Mouse (Mus musculus) midbrain, embryonic 13.5 days (tissue): ENCODE data around the gene Tfpi. TPM values are rescaled to one million over a fixed set of nuclear protein-coding genes. Genes with fewer than 3 reads are reported as not detected.

ENCODE experiments used
- ATAC-seq: fragments of 200-750 bp; cut with Nextera tagmentation; 2 replicates; pipeline ENCODE4 v1.8.0; 2017; ENCODE audit warnings: mild to moderate bottlenecking, moderate TSS enrichment, moderate library complexity
- H3K27ac ChIP-seq: fragments of 300-500 bp; sonication (generic); 2 replicates; pipeline ENCODE4 v1.5.1; 2015; ENCODE audit warnings: inconsistent platforms, mild to moderate bottlenecking, moderate library complexity
- H3K27me3 ChIP-seq: fragments of 300-500 bp; sonication (generic); 2 replicates; pipeline ENCODE4 v1.6.1; 2015; ENCODE audit warnings: mild to moderate bottlenecking, inconsistent platforms
- H3K36me3 ChIP-seq: fragments of 300-500 bp; sonication (generic); 2 replicates; pipeline ENCODE4 v1.6.1; 2015; ENCODE audit warnings: mild to moderate bottlenecking, inconsistent platforms
- H3K4me1 ChIP-seq: fragments of 300-500 bp; sonication (generic); replicated peaks from 2 replicates; pipeline ENCODE4 v1.6.1; 2015; ENCODE audit warnings: inconsistent platforms
- H3K4me2 ChIP-seq: fragments of 300-500 bp; sonication (generic); replicated peaks from 2 replicates; pipeline ENCODE4 v1.6.1; 2015; ENCODE audit warnings: moderate library complexity, mild to moderate bottlenecking, inconsistent platforms
- H3K4me3 ChIP-seq: fragments of 300-500 bp; sonication (generic); replicated peaks from 2 replicates; pipeline ENCODE4 v1.5.1; 2015; ENCODE audit warnings: mild to moderate bottlenecking, inconsistent platforms
- H3K9ac ChIP-seq: fragments of 300-500 bp; sonication (generic); replicated peaks from 2 replicates; pipeline ENCODE4 v1.6.1; 2015; ENCODE audit warnings: mild to moderate bottlenecking, inconsistent platforms
- H3K9me3 ChIP-seq: fragments of 300-500 bp; sonication (generic); 2 replicates; pipeline ENCODE4 v1.6.1; 2016; ENCODE audit warnings: mild to moderate bottlenecking, inconsistent platforms
- WGBS: fragments of 180-500 bp; shearing (Covaris S2); methylation state at CpG from one replicate; pipeline ENCODE4 v1.1.7; 2015; 5-methylcytosine and 5-hydroxymethylcytosine counted together
- polyA plus RNA-seq: library from polyadenylated mRNA; unstranded; fragments of >200 nt; fragmentation: Nextera tagmentation; extraction: Ambion mirVana; gene quantifications from 2 replicates; pipeline ENCODE4 v1.2.1, GENCODE M21; 2015

Gene Tfpi
- polyA plus RNA-seq, 1 experiment from 2014 or later: 15.0 TPM

DNA sequence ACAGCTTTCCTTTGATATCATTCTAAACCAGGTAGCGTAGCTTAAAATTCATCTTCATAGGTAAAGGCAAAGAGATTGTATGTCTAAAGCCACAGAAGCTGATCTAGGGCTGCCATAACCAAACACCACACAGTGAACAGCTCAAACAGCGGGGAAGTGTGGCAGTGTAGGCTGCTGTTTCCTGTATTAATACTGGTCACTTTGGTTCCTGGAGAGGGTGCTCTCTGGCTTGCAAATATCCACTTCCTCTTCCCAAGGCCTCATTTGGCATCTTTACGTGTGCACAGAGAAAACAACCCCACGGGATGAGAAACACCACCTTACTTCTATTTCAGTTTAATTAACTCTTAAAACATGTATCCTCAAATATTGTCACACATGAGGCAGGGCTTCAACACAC, 9.2 kb downstream of the Tfpi start:
- Histone ChIP-seq H3K36me3 (no peaks in the 10 kb centered on the region), H3K4me1 (no peaks in the 10 kb centered on the region), H3K27me3 (no peaks in the 10 kb centered on the region), H3K4me2 (no peak overlapping the region), H3K4me3 (no peak overlapping the region), H3K9ac (no peak overlapping the region), H3K27ac (no peak overlapping the region), H3K9me3 (no peaks in the 10 kb centered on the region)
- WGBS: 90% methylated on average over 4 of the region's 4 CpGs
- no peak for ATAC-seq

DNA sequence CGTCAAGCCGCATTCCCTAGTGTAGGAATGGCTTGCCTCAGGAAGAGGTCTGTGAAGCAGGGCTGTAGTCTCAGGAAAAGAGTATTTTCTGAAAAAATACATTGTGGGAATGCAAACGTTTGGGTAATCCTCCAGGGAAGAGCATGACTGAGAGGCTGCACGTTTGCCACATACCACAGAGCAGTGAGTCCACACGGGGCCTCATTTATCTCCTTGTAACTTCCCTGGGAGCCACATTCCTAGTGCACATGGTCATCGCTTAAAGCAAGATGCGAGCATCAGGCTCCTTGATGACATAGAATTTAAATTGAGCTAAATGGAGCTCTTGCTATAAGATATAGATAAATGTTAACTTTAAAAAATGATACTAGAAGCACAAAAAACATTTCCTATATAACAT, 11.6 kb downstream of the Tfpi start:
- H3K9ac ChIP-seq: no peak overlapping the region
- ATAC-seq: no peak
- no peaks in the 10 kb centered on the region for H3K27me3 ChIP-seq
- H3K4me3 ChIP-seq: no peak overlapping the region
- no peaks in the 10 kb centered on the region for H3K9me3 ChIP-seq
- no peak overlapping the region for H3K4me2 ChIP-seq
- no peaks in the 10 kb centered on the region for H3K36me3 ChIP-seq
- WGBS: 60% methylated on average over 7 of the region's 7 CpGs
- no peak overlapping the region for H3K27ac ChIP-seq
- no peaks in the 10 kb centered on the region for H3K4me1 ChIP-seq

DNA sequence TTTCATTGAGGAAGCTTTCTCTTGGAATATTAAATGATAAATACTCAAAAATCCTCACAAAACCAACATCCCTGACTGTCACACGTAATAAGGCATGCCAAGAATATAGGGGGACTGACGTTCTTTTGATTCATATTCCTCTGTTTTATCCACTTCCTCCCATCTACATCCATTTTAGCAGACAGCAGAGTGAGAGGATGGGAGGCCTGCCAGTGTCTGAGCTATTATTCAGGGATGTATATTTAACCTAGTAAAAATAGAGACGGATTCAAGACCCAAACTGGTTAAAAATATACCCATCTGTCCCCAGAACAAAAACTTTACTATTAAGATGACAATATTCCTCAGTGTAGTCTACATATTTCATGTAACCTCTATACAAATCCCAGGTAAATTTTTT, 14.2 kb downstream of the Tfpi start:
- H3K36me3 ChIP-seq: no peaks in the 10 kb centered on the region
- no peak for ATAC-seq
- no peak overlapping the region for H3K27ac ChIP-seq
- WGBS: 89% methylated on average over 3 of the region's 3 CpGs
- H3K27me3 ChIP-seq: no peaks in the 10 kb centered on the region
- no peaks in the 10 kb centered on the region for H3K4me1 ChIP-seq
- H3K9ac ChIP-seq: no peak overlapping the region
- no peak overlapping the region for H3K4me3 ChIP-seq
- no peaks in the 10 kb centered on the region for H3K9me3 ChIP-seq
- H3K4me2 ChIP-seq: no peak overlapping the region

DNA sequence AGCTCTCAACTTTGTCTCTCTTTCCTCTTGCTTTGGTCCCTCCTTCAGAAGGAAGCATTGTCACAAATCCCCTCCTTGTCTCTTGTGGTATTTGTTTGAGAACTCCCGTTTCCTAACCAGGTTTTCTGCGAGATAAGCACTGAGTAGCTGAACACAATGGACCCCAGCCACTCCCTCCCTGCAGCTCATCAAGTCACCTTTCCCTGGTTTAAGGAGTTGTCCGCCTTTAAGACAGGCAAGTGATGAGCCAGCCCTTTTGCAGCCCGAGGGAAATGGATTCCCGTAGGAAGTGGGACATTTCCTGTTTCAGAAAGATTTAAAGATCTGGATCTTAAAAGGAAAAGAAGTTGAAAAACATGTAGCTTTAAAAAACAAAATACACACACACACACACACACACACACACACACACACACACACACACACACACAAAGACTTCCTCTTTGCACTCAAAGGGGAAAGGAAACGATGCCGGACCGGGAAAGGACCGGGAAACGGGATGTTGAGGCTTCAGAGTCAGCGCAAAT, 16.9 kb downstream of the Tfpi start:
- Histone ChIP-seq H3K9ac (no peak overlapping the region), H3K36me3 (no peaks in the 10 kb centered on the region), H3K27ac (no peak overlapping the region), H3K9me3 (no peaks in the 10 kb centered on the region), H3K4me1 (no peaks in the 10 kb centered on the region), H3K4me3 (no peak overlapping the region), H3K27me3 (no peaks in the 10 kb centered on the region), H3K4me2 (no peak overlapping the region)
- no peak for ATAC-seq
- 70% methylated on average over 11 of the region's 11 CpGs for WGBS

DNA sequence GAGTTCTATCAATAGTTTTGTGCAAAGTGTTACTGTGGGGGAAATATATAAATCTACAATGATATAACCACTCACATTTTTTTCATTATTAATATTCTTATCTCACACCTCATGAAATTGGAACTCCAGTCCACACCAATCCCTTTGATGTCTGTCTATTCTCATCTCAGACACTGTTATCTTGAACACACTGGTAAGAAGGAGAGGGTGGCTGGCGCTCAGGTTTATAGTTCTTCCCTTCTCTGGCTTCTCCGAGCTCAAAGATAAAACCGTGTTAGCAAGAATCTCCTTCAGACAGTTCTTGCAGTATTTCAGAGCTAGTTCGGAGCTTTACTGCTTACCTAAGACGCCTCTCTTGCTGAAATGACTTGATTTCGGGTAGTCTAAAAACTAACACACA, 19.4 kb downstream of the Tfpi start:
- no peaks in the 10 kb centered on the region for H3K4me1 ChIP-seq
- no peak overlapping the region for H3K4me2 ChIP-seq
- H3K27me3 ChIP-seq: no peaks in the 10 kb centered on the region
- H3K36me3 ChIP-seq: no peaks in the 10 kb centered on the region
- no peak overlapping the region for H3K4me3 ChIP-seq
- no peak overlapping the region for H3K9ac ChIP-seq
- 87% methylated on average over 6 of the region's 6 CpGs for WGBS
- no peaks in the 10 kb centered on the region for H3K9me3 ChIP-seq
- no peak for ATAC-seq
- H3K27ac ChIP-seq: no peak overlapping the region

DNA sequence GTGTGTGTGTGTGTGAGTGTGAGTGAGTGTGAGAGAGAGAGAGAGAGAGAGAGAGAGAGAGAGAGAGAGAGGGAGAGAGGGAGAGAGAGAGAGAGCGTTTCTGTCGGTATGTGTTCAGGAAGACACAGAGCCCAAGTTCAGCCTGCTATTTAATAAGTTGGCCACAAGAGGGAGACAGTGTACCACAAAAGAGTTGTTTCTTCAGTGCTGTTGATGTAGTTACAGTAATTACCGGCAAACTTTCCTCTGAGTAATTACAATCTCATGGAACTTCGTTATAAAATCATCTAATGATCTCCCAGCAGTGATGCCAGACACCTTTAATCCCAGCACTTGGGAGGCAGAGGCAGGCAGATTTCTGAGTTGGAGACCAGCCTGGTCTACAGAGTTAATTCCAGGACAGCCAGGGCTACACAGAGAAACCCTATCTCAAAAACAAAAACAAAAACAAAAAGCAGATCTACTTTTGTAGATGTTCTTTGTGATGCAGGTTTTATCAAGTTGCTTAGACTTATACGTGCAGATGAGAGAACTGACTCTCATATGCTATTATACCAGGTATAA, 21.3 kb downstream of the Tfpi start:
- Histone ChIP-seq H3K4me2 (no peak overlapping the region), H3K4me3 (no peak overlapping the region), H3K27me3 (no peaks in the 10 kb centered on the region), H3K36me3 (no peaks in the 10 kb centered on the region), H3K4me1 (no peaks in the 10 kb centered on the region), H3K9ac (no peak overlapping the region), H3K27ac (no peak overlapping the region), H3K9me3 (no peaks in the 10 kb centered on the region)
- ATAC-seq: 0 out of 2 replicates have a peak, but pooled peaks have one; percentile 55
- WGBS: 9% methylated on average over 5 of the region's 5 CpGs

DNA sequence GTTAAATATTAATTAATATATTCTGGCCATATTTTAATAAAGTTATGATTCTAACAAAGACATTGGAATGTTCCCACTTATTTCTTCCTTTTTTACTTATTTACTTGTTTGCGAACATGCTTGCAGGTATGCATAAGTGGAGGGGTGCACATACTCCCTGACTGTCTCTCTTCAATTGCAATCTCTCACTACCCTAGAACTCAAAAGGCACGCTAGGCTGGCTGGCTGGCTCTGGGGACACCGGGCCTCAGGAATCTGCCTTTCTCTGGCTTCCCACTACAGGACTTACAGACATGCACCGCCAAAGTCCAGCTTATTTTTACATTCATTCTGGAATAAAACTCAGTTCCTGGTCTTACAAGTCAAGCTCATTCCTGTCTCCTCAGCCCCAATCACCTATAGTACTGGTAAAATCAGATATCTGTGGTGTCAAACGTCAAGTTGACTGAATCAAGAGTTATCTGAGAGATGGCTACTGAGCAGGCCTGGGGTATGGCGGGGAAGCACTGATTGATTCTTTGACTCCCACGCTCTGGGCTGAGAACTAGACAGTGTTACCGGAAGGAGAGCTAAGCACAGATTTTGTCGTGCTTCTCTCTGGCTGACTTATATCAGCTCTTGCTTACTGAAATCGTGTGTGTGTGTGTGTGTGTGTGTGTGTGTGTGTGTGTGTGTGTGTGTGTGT, 21.9 kb downstream of the Tfpi start:
- Histone ChIP-seq H3K9me3 (no peaks in the 10 kb centered on the region), H3K4me3 (no peak overlapping the region), H3K9ac (no peak overlapping the region), H3K36me3 (no peaks in the 10 kb centered on the region), H3K4me1 (no peaks in the 10 kb centered on the region), H3K4me2 (no peak overlapping the region), H3K27me3 (no peaks in the 10 kb centered on the region), H3K27ac (no peak overlapping the region)
- ATAC-seq: 0 out of 2 replicates have a peak, but pooled peaks have one; percentile 50
- 56% methylated on average over 10 of the region's 10 CpGs for WGBS

DNA sequence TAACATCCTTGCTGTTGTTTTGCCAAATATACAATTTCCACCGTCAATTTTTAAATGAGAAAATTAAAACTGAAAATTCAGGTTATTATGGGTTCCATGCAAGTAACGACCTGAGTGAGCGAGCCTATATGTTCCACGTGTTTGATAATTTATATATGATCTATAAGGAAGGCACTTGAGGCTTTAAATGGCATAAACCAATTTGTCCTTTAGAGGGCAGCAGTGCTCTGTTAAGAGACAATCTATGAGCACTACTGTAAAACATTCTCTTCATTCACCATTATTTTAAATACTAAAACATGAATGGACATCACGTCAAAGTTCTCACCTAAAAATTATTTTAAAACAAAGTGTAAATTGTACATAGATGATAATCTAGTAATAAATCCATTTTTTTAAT, 22.5 kb downstream of the Tfpi start:
- Histone ChIP-seq H3K9ac (no peak overlapping the region), H3K27ac (no peak overlapping the region), H3K36me3 (no peaks in the 10 kb centered on the region), H3K4me1 (no peaks in the 10 kb centered on the region), H3K9me3 (no peaks in the 10 kb centered on the region), H3K4me3 (no peak overlapping the region), H3K4me2 (no peak overlapping the region), H3K27me3 (no peaks in the 10 kb centered on the region)
- 14% methylated on average over 5 of the region's 5 CpGs for WGBS
- ATAC-seq: peak; percentile 74; the same call in 1 of the 2 replicates

DNA sequence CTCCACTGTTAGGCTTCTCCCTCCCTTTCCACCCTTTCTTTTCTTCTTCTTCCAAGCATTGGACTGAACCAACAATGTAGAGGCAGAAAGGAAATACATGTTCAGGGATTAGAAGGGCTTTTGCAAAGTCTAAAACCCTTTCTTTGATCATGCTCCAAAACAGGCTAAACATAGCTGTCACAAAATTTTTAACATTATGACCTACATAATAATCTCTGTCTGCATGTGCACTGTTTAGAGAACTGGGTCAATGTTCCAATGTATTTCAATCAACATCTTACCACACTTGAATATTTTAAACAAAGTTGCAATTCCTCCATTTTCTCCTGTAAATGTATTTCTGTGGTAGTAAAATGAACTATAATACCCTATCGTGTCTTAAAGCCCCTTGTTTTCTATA, 31.1 kb downstream of the Tfpi start:
- no peak for ATAC-seq

DNA sequence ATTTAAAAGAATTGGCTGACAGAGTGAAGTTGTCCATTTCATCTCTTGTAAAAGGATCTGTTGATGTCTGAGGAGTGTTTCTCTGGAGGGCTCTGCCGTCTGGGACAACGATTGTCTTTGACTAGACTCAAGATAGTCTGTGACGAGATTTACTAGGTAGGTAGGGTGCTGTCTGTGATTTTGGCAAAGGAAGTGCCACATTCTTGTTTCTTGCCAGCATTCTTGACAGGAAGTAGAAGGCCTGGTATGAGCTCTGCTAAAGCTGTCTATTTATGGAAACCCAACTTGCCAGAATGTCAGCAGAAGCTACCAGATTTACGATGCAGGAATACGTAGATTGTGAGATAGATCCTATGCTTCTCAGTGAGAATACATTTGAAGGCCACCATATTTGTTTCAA, 34.6 kb downstream of the Tfpi start:
- Histone ChIP-seq H3K4me2 (no peak overlapping the region), H3K4me1 (no peaks in the 10 kb centered on the region), H3K27ac (no peak overlapping the region), H3K4me3 (no peak overlapping the region), H3K9ac (no peak overlapping the region), H3K27me3 (no peaks in the 10 kb centered on the region), H3K9me3 (no peaks in the 10 kb centered on the region), H3K36me3 (no peaks in the 10 kb centered on the region)
- no peak for ATAC-seq
- WGBS: 91% methylated on average over 5 of the region's 5 CpGs

More for the DNA sequence above, 31.1 kb downstream of the Tfpi start:
- Histone ChIP-seq H3K36me3 (no peaks in the 10 kb centered on the region), H3K9me3 (no peaks in the 10 kb centered on the region), H3K4me2 (no peak overlapping the region), H3K4me1 (no peaks in the 10 kb centered on the region), H3K4me3 (no peak overlapping the region), H3K27ac (no peak overlapping the region), H3K27me3 (no peaks in the 10 kb centered on the region), H3K9ac (no peak overlapping the region)
- 93% methylated on average over 1 of the region's 1 CpGs for WGBS

DNA sequence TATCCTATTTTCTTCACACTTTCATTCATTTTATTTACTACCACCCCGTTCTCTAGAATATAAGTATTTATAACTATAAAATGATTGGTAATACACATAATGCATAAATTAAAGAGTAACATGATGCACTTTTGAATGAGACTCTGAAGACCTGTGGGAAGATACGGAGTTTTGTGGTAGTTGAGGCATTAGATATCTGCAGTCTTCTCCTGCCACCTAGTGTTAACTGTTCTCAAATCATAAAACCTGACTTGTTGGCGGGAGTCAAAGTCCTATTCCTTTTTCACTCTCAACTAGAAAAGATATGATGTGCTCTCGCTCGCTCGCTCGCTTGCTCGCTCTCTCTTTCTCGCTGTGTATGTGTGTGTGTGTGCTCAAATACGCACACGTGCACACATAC, 46.9 kb downstream of the Tfpi start:
- Histone ChIP-seq H3K9ac (no peak overlapping the region), H3K36me3 (no peaks in the 10 kb centered on the region), H3K4me1 (peaks cover 6% of the 10 kb centered on the region; the same call in 1 of the 2 replicates), H3K9me3 (no peaks in the 10 kb centered on the region), H3K27me3 (0 out of 2 replicates have a peak, but pooled peaks cover 11% of the 10 kb centered on the region), H3K4me3 (no peak overlapping the region), H3K4me2 (no peak overlapping the region), H3K27ac (no peak overlapping the region)
- ATAC-seq: peak; percentile 72; the same call in 1 of the 2 replicates
- 54% methylated on average over 11 of the region's 11 CpGs for WGBS

DNA sequence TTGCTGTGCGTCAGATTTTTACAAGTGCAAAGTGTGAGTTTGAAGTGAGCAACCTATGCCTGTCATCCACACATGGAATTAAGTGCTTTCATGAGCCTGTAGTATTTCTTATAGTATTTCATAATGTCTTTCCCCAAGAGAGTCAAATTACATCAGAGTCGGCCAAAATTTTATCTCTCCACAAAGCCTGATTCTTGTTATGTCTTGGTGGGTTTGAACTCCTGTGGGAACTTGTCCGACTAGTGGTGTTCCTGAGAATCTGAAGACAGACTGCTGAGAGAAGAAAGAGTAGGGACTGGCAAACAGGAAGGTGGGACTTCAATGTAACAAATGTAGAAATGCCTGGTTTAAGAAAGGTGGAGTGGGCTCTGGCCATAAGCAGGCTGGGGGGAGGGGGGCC, 47.7 kb downstream of the Tfpi start:
- WGBS: 71% methylated on average over 3 of the region's 3 CpGs

More for the DNA sequence above, 47.7 kb downstream of the Tfpi start:
- H3K9ac ChIP-seq: no peak overlapping the region
- H3K4me2 ChIP-seq: no peak overlapping the region
- no peak for ATAC-seq
- H3K4me3 ChIP-seq: no peak overlapping the region
- no peaks in the 10 kb centered on the region for H3K9me3 ChIP-seq
- H3K27me3 ChIP-seq: 0 out of 2 replicates have a peak, but pooled peaks cover 11% of the 10 kb centered on the region
- H3K27ac ChIP-seq: no peak overlapping the region
- H3K4me1 ChIP-seq: peaks cover 9% of the 10 kb centered on the region
- H3K36me3 ChIP-seq: no peaks in the 10 kb centered on the region
